Mouse (Mus musculus) myocyte (in vitro differentiated cells): ENCODE measurements around the gene Ercc6l.

Experiments
- E2F4 ChIP-seq: IDR thresholded peaks from one replicate; pipeline ENCODE4 v1.6.1; 2011; ENCODE audit warnings: mild to moderate bottlenecking, control low read depth, moderate library complexity; ENCODE audit not compliant: insufficient read depth
- MAX ChIP-seq: IDR thresholded peaks from one replicate; pipeline ENCODE4 v1.6.1; 2011; ENCODE audit warnings: low read depth, mild to moderate bottlenecking, control low read depth
- MYOD1 ChIP-seq, 3 experiments: IDR thresholded peaks; one replicate each; pipeline ENCODE4 v1.6.1; 2011; ENCODE audit warnings: control low read depth in 2 of 3, low read depth in 2 of 3, mild to moderate bottlenecking in 2 of 3, moderate library complexity in 1 of 3; ENCODE audit not compliant: insufficient read length in 2 of 3, control insufficient read depth in 1 of 3
- MYOG ChIP-seq, 3 experiments: IDR thresholded peaks; one replicate each; pipeline ENCODE4 v1.6.1; 2011; ENCODE audit warnings: control low read depth in 2 of 3, low read depth in 2 of 3, mild to moderate bottlenecking in 2 of 3; ENCODE audit not compliant: insufficient read length in 2 of 3, control insufficient read depth in 1 of 3, insufficient read depth in 1 of 3
- POLR2A ChIP-seq: IDR thresholded peaks from one replicate; pipeline ENCODE4 v1.6.1; 2011; ENCODE audit warnings: low read depth, mild to moderate bottlenecking, control low read depth, moderate library complexity; ENCODE audit not compliant: insufficient read length
- TCF3 ChIP-seq: IDR thresholded peaks from one replicate; pipeline ENCODE4 v1.6.1; 2011; ENCODE audit warnings: low read depth, control low read depth; ENCODE audit not compliant: insufficient read length
- USF1 ChIP-seq: IDR thresholded peaks from one replicate; pipeline ENCODE4 v1.6.1; 2011; ENCODE audit warnings: low read depth, mild to moderate bottlenecking, control low read depth, moderate library complexity

GRCm38 (mm10) chrX:102141157-102141556 lies 15.7 kb downstream of the Ercc6l start:
- TF ChIP-seq POLR2A (no peak), MAX (no peak), E2F4 (no peak), USF1 (no peak), TCF3 (no peak), MYOD1 (IDR thresholded peaks at IDR 0.05; ENCODE audit: control insufficient read depth in 1 of 3, insufficient read length in 2 of 3, low read depth in 2 of 3) (no peak), MYOG (IDR thresholded peaks at IDR 0.05; ENCODE audit: control insufficient read depth in 1 of 3, insufficient read depth in 1 of 3, insufficient read length in 2 of 3, low read depth in 2 of 3) (no peak)
